Mouse (Mus musculus) megakaryocyte, embryonic 14.5 days (primary cell): ENCODE data around the gene Fam155a.

Source experiments
- FLI1 ChIP-seq: IDR thresholded peaks from 2 replicates; pipeline ENCODE4 v1.6.1; 2012; ENCODE audit warnings: low read length, inconsistent platforms, mixed read lengths
- GATA1 ChIP-seq: IDR thresholded peaks from 3 replicates; pipeline ENCODE4 v1.6.1; 2012; ENCODE audit warnings: mixed read lengths, low read length, inconsistent platforms, borderline replicate concordance

DNA sequence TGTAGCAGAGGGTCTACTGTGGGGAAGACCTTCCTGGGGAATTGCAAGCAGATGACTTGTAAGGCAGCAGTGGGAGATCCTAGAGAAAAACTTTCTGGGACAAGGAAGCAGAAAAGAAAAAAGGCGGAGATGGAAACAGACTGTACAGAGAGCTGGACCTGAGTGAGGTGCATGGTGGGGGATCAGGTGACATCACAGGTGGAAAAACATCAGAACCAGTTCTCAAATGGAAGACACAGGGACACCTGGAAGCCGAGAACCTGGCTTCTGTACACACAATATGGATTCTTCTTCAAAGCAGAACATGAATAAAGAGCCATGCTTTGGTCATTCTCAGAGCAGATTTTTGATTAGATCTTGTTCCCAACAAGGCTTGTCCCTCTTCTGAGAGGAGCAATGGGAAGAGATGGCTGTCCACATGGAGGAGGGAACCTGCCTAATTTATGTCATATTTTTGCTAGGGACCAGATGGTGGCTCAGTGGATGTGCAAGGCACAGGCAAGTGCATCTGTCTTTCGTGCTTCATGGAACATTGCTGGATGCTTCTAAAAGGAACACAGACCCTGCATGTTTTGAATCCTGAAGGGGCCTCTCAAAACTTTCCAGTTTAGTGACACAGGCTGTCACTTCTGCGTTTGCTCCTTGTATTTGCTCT is 201.3 kb downstream of the Fam155a start:
- TF ChIP-seq GATA1 (no peak), FLI1 (no peak)
